Mouse (Mus musculus) heart, adult 8-10 months (tissue): Measurements from ENCODE around the gene Fat1. TPM values are rescaled to one million over a fixed set of nuclear protein-coding genes. Genes with fewer than 3 reads are reported as not detected.

Source experiments
- DNase-seq: peaks from one replicate; pipeline ENCODE4 v3.0.0; 2022; ENCODE audit warnings: low spot score
- total RNA-seq, 4 experiments: library from RNA; stranded (reverse); gene quantifications; 2 replicates each; pipeline ENCODE4 v1.2.4; 2022

Fat1 gene
- total RNA-seq, 4 experiments from 2014 or later, result 14.4 to 18.3 (median 16.4) TPM

- DNase-seq, result no peak
Observed at GRCm38 (mm10) chr8:45002686-45003085, 67.4 kb downstream of the Fat1 start.

GRCm38 (mm10) chr8:45004021-45004420, 68.8 kb downstream of the Fat1 start:
- DNase-seq, result no peak

DNA sequence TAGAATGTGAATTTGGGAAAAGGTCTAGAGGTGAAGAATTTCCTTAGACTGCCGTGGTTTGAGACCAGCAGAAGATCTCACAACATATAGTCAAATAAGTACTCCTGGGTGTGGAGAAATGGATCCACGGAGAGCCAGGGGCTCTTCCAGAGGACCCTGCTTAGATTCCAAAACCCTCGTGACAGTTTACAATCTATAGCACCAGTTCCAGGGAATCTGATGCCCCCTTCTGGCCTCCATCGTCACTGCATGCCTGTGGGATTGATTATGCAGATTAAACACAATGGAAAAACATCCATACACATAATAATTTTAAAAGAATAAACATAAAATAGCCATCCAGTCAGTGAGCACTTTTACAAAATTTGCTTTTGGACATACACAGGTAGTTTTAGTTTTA, 75.4 kb downstream of the Fat1 start:
- DNase-seq, result peak; percentile 33

GRCm38 (mm10) chr8:45011774-45012173, 76.5 kb downstream of the Fat1 start:
- no peak for DNase-seq

- no peak for DNase-seq
Observed at GRCm38 (mm10) chr8:45013852-45014251, 78.6 kb downstream of the Fat1 start.

GRCm38 (mm10) chr8:45014498-45015067, 79.3 kb downstream of the Fat1 start:
- no peak for DNase-seq

DNA sequence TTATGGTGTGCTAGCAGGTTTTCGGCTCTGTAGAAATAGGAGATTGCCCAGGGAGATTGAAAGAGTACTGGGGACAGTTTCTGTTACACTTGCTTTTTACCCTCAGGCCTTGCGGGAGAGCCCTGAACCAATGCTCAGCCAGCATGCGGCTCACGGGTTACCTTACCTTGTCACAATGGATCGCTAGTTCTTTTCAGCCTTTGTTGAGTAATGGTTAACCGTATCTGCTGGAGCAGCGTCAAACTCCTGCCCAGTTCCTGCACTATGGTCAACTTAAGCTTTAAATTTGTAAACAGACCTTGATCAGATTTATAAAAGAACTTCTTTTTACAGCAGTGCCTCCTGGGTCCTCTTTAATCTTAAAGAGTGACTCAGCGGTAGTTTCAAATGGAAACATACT, 80.6 kb downstream of the Fat1 start:
- no peak for DNase-seq

DNA sequence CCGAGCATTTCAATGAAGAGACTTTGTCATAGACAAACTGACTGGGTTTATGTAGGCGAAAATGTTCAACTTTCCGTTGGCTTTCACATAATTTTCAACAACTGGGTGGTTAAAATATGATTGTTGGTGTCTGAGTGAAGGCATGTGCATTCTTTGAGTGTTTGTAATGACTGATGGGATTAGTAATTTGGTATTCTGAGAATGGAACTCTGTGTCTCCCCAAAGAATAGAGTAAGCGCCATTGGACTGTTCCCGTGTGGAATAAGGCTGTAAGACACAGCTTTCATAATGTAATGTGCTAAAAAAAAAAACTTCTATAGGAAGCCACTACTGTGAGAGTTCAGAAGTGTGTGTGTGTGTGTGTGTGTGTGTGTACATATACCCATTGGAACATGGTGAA, 84.0 kb downstream of the Fat1 start:
- no peak for DNase-seq

DNA sequence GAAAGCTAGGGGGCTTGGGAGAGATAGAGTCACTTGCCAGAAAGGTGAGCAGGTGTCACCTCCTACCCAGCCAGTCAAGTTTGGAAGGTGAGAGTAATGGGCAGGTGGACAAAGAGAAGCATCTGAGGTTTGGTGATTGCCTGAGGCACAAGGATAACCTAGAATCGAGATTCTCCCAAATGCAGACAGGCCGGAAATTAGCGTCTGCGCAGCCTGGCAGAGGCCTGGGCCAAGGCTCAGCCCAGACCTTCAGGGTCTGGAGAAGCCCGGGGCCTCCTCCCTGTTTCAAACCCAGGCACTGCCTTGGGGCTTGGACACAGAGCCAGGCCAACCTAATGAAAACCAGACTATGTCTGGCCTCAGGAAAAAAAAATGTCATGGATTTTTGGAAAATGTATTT, 85.9 kb downstream of the Fat1 start:
- DNase-seq, result no peak

GRCm38 (mm10) chr8:45021911-45022665, 86.8 kb downstream of the Fat1 start:
- DNase-seq, result no peak

DNA sequence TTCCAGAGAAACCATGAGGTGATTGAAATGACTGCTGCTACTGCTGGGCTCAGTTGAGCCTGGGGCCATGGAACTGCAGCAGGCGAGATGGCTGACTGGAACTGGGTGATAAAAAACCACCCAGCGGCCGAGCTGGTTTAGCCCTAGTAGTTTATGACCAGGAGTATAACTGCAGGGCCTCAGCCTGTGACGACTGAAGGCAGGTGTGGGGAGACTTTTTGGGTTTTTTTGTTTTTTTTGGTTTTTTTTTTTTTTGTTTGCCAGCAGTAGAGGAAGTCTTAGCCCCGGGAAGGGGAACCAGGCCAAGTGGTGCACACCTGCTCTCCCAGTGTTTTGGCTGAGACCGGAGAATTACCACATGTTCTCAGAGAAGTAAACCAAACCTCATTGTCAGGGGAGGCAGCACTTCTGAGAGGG, 92.8 kb downstream of the Fat1 start:
- no peak for DNase-seq

DNA sequence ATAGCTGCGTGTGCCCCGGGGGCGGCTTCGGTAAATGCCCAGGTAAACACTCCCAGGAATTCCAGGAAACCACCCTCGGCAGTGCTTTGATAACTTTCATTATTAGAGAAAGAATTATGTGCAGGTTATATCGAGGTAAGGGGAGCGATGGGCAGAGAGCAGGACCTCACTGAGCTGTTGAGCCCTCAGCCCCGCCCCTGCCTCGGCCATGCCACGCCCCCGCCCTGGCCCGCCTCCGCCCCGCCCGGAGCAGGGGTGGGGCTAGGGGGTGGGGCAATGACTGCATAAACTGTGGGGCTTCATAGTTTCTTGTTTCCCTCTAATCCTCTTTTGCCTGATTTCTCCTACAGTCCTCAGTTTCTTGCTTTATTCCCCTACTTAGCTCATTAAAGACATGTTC, 103.1 kb downstream of the Fat1 start:
- DNase-seq, result no peak

- no peak for DNase-seq
Observed at GRCm38 (mm10) chr8:45044160-45044559, 108.9 kb downstream of the Fat1 start.

DNA sequence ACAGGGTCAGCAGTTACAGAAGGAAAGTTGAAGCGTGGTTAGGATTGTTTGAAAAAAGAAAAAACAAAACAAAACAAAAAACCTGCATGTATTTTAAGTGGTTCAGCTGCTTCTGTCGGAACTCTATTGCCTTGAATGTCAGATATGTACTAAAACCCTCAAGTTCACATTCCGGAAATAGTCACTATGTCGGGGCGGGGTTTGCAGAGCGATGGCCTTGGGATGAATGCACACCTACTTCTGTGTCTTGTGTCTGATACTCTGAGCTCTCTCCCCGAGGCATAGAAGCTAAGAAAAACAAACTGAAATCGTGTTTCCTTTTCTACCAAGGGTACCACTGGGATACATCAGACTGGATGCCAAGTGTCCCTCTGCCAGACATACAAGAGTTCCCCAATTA, 115.2 kb downstream of the Fat1 start:
- no peak for DNase-seq

- no peak for DNase-seq
Observed at GRCm38 (mm10) chr8:45051236-45051635, 116.0 kb downstream of the Fat1 start.

DNA sequence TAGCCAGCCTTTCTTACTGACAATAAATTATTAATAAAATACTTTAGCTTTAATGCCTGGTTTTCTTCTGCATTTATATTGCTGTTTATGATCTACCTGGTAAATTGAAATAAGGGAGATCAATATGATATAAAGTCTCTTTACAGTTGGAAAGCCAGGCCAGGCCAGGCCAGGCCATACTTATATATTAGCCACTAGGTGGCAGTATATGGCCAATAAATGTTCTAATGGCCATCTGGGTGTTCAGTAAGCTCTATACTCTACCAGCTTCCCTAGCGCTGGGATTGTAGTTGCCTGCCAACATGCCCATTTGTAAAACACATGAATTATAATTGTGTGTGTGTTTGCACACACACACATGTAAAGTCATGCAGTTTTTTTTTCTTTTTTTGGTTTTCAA, 117.0 kb downstream of the Fat1 start:
- no peak for DNase-seq

GRCm38 (mm10) chr8:45052618-45053017, 117.4 kb downstream of the Fat1 start:
- no peak for DNase-seq

DNA sequence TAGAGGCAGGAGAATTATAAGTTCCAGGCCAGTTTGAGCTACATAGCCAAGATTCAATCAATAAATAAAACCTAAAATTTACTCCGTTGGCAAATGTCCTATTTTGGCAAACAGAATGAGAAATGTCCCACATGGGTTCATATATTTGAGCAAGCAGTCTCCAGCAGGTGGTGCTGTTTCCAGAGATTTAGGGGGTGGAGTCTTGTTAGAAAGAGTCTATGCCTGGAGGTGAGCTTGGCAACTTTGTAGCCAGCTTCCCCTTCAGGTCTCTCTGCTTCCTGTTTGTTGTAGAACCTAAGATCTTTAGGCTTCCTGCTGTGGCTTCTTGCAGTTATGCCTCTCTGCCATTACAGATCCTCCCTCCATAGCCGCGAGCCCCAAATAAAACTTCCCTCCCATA, 120.3 kb downstream of the Fat1 start:
- DNase-seq, result no peak

GRCm38 (mm10) chr8:45056810-45057209, 121.6 kb downstream of the Fat1 start:
- no peak for DNase-seq

- DNase-seq, result no peak
Observed at GRCm38 (mm10) chr8:45060083-45060482, 124.8 kb downstream of the Fat1 start.

GRCm38 (mm10) chr8:45062311-45062710, 127.1 kb downstream of the Fat1 start:
- no peak for DNase-seq

DNA sequence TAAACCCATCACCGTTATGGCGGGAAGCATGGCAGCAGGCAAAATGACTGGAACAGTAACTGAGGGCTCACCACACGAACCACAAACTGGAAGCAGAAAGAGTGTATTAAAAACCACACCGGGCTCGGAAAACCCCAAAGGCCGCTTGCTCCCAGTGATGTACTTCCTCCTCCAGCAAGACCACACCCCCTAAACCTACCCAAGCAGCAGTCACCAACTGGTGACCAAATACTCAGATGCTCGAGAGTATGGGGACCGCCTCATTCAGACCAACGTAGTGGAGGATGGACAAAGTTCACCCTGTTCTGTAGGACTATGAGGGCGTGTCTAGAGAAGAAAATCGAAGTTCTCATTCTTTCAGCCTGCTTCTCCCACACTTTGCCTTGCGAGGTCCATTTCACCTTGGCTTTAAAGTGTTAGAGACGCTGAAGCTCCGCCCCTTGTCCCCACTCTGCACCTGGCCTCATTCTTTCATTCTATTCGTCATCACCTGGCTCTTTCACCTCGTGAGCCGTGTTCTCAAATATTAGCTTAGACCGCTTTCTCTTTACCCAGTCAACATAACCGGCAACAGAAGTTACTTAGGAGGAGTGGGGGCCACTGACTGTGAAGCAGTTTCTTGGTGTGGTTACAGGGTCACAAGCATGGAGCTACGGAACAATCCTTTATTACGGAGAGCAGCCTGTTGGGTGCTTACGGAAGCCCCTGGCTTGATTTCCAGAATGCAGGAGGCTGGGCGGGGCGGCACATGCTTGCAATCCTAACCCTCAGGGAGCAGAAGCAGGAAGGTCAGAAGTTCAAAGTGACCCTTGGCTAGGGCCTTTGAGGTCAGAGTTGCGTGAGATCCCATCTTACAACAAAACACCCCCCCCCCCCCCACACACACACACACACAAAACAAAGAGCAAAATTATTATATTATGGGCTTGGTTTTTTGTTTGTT, 128.0 kb downstream of the Fat1 start:
- DNase-seq, result no peak
